Mouse (Mus musculus) central nervous system, embryonic 18 days (tissue): ENCODE measurements around the gene Gm7298. TPM values are rescaled to one million over a fixed set of nuclear protein-coding genes. Genes with fewer than 3 reads are reported as not detected.

Source experiments
- polyA plus RNA-seq: library from polyadenylated mRNA; depleted of rRNA; stranded (reverse); fragments of >200 nt; gene quantifications from 2 replicates; pipeline ENCODE4 v1.2.3, GENCODE M21; 2012; rRNA removed

Gm7298 gene
- polyA plus RNA-seq: not detected in 2 replicates

DNA sequence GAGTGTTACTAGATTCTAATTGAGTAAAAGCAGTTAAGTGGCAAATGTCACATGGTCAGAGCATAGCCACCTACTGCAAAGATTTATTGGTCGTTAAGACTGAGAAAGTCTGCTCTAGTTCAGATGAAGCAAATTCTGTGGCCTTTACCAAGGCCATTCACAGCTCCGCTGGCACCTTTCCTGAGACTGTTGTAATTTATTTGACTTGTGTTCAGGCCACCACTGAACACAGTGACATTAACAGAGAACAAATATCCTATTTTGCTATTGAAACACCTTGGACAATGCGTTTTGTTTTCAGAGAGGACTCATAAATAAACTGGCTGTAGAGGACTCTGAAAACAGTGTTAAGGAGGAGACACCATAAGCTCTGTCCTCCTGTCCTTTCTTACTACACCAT is at the start of gene Gm7298:
Gene Gm7298 (plus strand): TSS at position 301 of the 400 bp plus-strand sequence.

GRCm38 (mm10) chr6:121838271-121838670 is 105.5 kb downstream of the Gm7298 start, which contains the start of gene Mug1:
TSS of gene Mug1 (plus strand) at chr6:121838541.

Other genes starting within 250 kb of the Gm7298 start
- gene A2m, start 97.6 kb upstream of the Gm7298 start, polyA plus RNA-seq: 6.3 and 8.2 TPM in 2 replicates
- gene Mug1, start 105.6 kb downstream of the Gm7298 start, polyA plus RNA-seq: not detected in 2 replicates